Mouse (Mus musculus) thymus, adult 2 months (tissue): ENCODE data around the gene Cnot6.

ENCODE experiments used
- CTCF ChIP-seq: fragments of 200-500 bp; IDR thresholded peaks from 2 replicates; pipeline ENCODE4 v1.5.1; 2012; ENCODE audit warnings: mild to moderate bottlenecking, control low read depth, low read length, moderate library complexity, borderline replicate concordance; ENCODE audit not compliant: control insufficient read depth, poor library complexity, insufficient read depth; ENCODE audit errors: extremely low read depth
- POLR2A ChIP-seq: fragments of 200-500 bp; IDR thresholded peaks from 2 replicates; pipeline ENCODE4 v1.6.1; 2012; ENCODE audit warnings: mild to moderate bottlenecking, low read length, control low read depth, moderate library complexity; ENCODE audit not compliant: control insufficient read depth, poor library complexity, insufficient read depth; ENCODE audit errors: extremely low read depth

DNA sequence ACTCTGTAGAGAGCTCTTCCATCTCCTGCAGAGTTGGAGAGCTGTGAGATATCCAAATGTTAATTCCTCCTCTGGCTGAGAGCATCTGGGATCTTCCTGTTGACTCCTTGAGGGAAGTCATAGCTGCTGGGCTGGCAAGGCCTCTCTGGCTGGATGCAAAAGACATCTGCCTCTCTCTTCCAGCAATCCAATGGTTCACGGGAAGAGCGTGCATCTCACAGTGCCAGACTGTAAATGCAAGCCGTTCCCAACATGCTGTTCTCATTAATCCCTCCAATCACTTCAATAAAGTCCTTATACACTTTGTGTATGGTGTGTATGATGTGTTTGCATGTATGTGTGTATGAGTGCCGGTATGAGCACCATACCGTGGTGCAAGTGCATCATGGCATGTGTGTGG is 48.6 kb upstream of the Cnot6 start:
- TF ChIP-seq CTCF (no peak), POLR2A (no peak)
